Mouse (Mus musculus) neural tube, embryonic 12.5 days (tissue): ENCODE data around the gene Ablim2. TPM values are rescaled to one million over a fixed set of nuclear protein-coding genes. Genes with fewer than 3 reads are reported as not detected.

ENCODE experiments used
- ATAC-seq: fragments of 200-750 bp; cut with Nextera tagmentation; 2 replicates; pipeline ENCODE4 v1.8.0; 2017; ENCODE audit warnings: low read depth, mild to moderate bottlenecking, moderate TSS enrichment, moderate library complexity; ENCODE audit not compliant: low FRiP score
- H3K27ac ChIP-seq: fragments of 300-500 bp; sonication (generic); 2 replicates; pipeline ENCODE4 v1.5.1; 2016
- H3K27me3 ChIP-seq: fragments of 300-500 bp; sonication (generic); replicated peaks from 2 replicates; pipeline ENCODE4 v1.6.1; 2016; ENCODE audit warnings: mild to moderate bottlenecking
- H3K36me3 ChIP-seq: fragments of 300-500 bp; sonication (generic); 2 replicates; pipeline ENCODE4 v1.6.1; 2016; ENCODE audit warnings: mild to moderate bottlenecking
- H3K4me1 ChIP-seq: fragments of 300-500 bp; sonication (generic); 2 replicates; pipeline ENCODE4 v1.6.1; 2016
- H3K4me2 ChIP-seq: fragments of 300-500 bp; sonication (generic); replicated peaks from 2 replicates; pipeline ENCODE4 v1.6.1; 2016; ENCODE audit warnings: mild to moderate bottlenecking
- H3K4me3 ChIP-seq: fragments of 300-500 bp; sonication (generic); 2 replicates; pipeline ENCODE4 v1.5.1; 2016
- H3K9ac ChIP-seq: fragments of 300-500 bp; sonication (generic); 2 replicates; pipeline ENCODE4 v1.6.1; 2016; ENCODE audit warnings: mild to moderate bottlenecking
- H3K9me3 ChIP-seq: fragments of 300-500 bp; sonication (generic); 2 replicates; pipeline ENCODE4 v1.6.1; 2016; ENCODE audit warnings: mild to moderate bottlenecking
- WGBS: fragments of 180-500 bp; shearing (Covaris S2); methylation state at CpG from one replicate; pipeline ENCODE4 v1.1.7; 2016; 5-methylcytosine and 5-hydroxymethylcytosine counted together
- polyA plus RNA-seq: library from polyadenylated mRNA; unstranded; fragments of >200 nt; fragmentation: Nextera tagmentation; extraction: Ambion mirVana; gene quantifications from 2 replicates; pipeline ENCODE4 v1.2.1, GENCODE M21; 2016

Gene Ablim2
- polyA plus RNA-seq, 1 experiment from 2014 or later, result 4.4 TPM

DNA sequence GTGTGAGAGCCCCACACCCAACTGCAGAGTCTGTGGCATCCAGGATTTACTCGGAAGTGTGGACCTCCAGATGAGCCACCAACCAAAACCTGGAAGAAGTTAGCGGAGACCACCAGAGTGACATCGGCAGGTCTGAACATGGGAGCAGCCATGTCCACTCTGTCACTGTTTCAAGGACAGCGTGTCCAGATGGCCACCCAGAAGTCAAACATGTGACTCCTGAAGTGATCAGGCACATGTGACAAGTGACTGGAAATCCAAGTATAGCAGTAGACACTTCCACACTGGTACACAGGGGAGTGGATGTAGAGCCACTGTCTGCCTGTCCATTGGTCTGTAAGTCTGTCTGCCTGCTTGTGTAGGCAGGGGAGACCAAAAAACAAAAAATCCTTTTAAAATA, 47.0 kb downstream of the Ablim2 start:
- H3K27me3 ChIP-seq, result no peaks in the 10 kb centered on the region
- ATAC-seq, result no peak
- H3K9ac ChIP-seq, result no peak overlapping the region
- H3K36me3 ChIP-seq, result no peaks in the 10 kb centered on the region
- H3K9me3 ChIP-seq, result no peaks in the 10 kb centered on the region
- H3K4me1 ChIP-seq, result no peaks in the 10 kb centered on the region
- no peak overlapping the region for H3K27ac ChIP-seq
- 90% methylated on average over 4 of the region's 4 CpGs for WGBS
- H3K4me2 ChIP-seq, result no peak overlapping the region
- H3K4me3 ChIP-seq, result no peak overlapping the region

DNA sequence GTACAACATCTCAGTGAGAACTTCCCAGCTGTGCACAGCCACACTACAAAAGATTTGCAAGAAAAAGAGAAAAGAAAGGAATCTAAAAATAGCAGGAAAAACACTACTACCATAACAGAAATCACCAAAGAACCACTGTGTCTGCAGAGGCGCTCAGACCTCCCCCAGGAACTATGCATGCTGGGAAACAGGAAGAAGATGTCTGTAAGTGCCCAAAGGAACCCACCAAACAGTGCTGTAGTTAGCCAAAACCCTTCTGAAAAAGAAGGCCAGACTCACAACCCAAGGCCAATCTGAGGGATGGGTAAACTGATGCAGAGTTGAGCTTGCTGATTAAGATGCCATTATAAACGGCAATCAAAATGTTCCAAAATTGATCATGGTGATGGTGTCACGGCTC, 47.5 kb downstream of the Ablim2 start:
- no peak for ATAC-seq

GRCm38 (mm10) chr5:35807018-35807417, 49.3 kb downstream of the Ablim2 start:
- no peaks in the 10 kb centered on the region for H3K27me3 ChIP-seq
- no peak overlapping the region for H3K9ac ChIP-seq
- H3K4me3 ChIP-seq, result no peak overlapping the region
- no peaks in the 10 kb centered on the region for H3K4me1 ChIP-seq
- no peak overlapping the region for H3K4me2 ChIP-seq
- H3K36me3 ChIP-seq, result no peaks in the 10 kb centered on the region
- no peaks in the 10 kb centered on the region for H3K9me3 ChIP-seq
- 89% methylated on average over 8 of the region's 8 CpGs for WGBS
- ATAC-seq, result no peak
- H3K27ac ChIP-seq, result no peak overlapping the region

More for the DNA sequence above, 47.5 kb downstream of the Ablim2 start:
- WGBS, result 91% methylated on average over 3 of the region's 3 CpGs
- Histone ChIP-seq H3K9me3 (no peaks in the 10 kb centered on the region), H3K36me3 (no peaks in the 10 kb centered on the region), H3K4me2 (no peak overlapping the region), H3K9ac (no peak overlapping the region), H3K27me3 (no peaks in the 10 kb centered on the region), H3K27ac (no peak overlapping the region), H3K4me1 (no peaks in the 10 kb centered on the region), H3K4me3 (no peak overlapping the region)

GRCm38 (mm10) chr5:35810526-35810925, 52.8 kb downstream of the Ablim2 start:
- Histone ChIP-seq H3K36me3 (no peaks in the 10 kb centered on the region), H3K4me2 (no peak overlapping the region), H3K27me3 (no peaks in the 10 kb centered on the region), H3K9ac (no peak overlapping the region), H3K27ac (no peak overlapping the region), H3K4me3 (no peak overlapping the region), H3K9me3 (no peaks in the 10 kb centered on the region), H3K4me1 (peaks cover 6% of the 10 kb centered on the region; the same call in 1 of the 2 replicates)
- ATAC-seq, result no peak
- WGBS, result 64% methylated on average over 3 of the region's 3 CpGs

GRCm38 (mm10) chr5:35811639-35812295, 54.1 kb downstream of the Ablim2 start:
- Histone ChIP-seq H3K36me3 (no peaks in the 10 kb centered on the region), H3K4me1 (peaks cover 6% of the 10 kb centered on the region; the same call in 1 of the 2 replicates), H3K4me3 (no peak overlapping the region), H3K9ac (no peak overlapping the region), H3K27ac (no peak overlapping the region), H3K9me3 (no peaks in the 10 kb centered on the region), H3K4me2 (no peak overlapping the region), H3K27me3 (no peaks in the 10 kb centered on the region)
- ATAC-seq, result no peak
- 88% methylated on average over 13 of the region's 13 CpGs for WGBS

DNA sequence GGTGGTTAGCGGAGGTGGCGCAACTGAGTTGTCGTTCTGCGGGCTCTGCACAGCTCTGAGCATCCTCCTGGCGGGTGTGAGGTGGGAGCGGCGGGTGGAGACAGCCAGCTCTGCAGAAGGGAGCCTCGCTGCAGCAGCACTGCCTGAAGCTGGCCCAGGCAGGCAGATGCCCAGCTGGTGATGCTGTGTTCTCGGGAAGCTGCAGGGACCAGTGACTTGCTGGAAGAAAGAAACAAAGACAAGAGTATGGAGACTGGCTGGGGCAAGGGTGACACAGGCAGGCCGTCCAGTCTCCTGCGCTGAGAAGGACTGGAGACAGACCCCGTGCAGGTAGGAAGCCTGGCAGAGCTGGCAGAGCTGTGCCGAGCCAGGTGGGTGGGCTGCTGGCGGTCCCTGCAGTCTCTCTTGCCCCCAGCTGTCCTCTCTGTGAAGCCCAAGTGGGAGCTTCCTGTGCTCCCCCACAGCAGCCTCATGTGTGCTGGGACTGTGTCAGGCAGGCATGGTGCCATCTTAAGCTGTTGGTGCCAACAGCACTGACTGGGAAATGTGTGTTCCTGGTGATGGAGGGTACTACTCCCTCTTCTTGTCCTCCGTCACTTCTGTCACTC, 56.8 kb downstream of the Ablim2 start:
- Histone ChIP-seq H3K36me3 (no peaks in the 10 kb centered on the region), H3K9ac (no peak overlapping the region), H3K9me3 (no peaks in the 10 kb centered on the region), H3K4me2 (no peak overlapping the region), H3K27me3 (no peaks in the 10 kb centered on the region), H3K27ac (no peak overlapping the region), H3K4me1 (peaks cover 6% of the 10 kb centered on the region; the same call in 1 of the 2 replicates), H3K4me3 (no peak overlapping the region)
- WGBS, result 77% methylated on average over 15 of the region's 15 CpGs
- ATAC-seq, result no peak; the same call in 1 of the 2 replicates

DNA sequence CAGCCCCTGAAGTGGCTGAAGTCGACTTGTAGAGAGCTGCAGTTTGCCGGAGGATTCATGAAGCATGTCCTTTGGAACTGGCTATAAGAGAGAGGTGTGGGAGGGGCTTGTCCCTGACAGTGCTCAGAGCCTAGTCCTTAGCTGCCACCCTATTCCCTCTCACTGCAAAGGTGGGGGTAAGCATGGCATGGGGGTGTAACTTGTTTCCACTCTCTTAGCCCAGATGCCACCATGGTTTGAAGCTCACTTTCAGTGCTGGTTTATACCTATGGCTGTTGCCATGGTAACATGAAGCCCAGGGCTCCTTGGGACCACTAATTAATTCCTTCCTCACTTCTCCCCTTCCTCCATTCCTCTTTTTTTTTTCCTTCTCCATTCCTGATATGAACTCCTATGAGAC, 57.4 kb downstream of the Ablim2 start:
- Histone ChIP-seq H3K9me3 (no peaks in the 10 kb centered on the region), H3K9ac (no peak overlapping the region), H3K4me2 (no peak overlapping the region), H3K4me3 (no peak overlapping the region), H3K27ac (no peak overlapping the region), H3K27me3 (no peaks in the 10 kb centered on the region), H3K36me3 (no peaks in the 10 kb centered on the region), H3K4me1 (peaks cover 6% of the 10 kb centered on the region; the same call in 1 of the 2 replicates)
- no peak for ATAC-seq
- 44% methylated on average over 2 of the region's 2 CpGs for WGBS

DNA sequence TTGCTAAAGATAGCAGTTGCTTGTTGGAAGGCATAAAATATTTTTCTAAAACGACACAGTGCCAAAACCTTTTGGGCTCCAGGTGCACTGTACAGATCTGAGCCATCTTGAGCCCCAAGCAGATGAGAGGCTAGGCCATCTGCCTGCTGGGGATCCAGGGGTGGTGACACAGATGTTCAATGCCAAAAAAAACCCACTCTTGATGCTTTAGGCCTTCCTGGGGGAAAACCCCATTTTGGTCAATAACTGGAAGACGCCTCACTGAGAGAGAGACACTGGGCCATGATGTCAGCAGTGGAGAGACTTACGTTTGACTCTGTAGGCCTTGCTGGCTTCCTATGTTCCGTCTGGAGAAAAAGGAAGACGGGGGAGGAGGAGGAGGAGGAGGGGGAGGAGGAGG, 59.6 kb downstream of the Ablim2 start:
- no peak for ATAC-seq
- Histone ChIP-seq H3K27ac (no peak overlapping the region), H3K4me1 (peaks cover 6% of the 10 kb centered on the region; the same call in 1 of the 2 replicates), H3K9me3 (no peaks in the 10 kb centered on the region), H3K36me3 (no peaks in the 10 kb centered on the region), H3K9ac (no peak overlapping the region), H3K27me3 (no peaks in the 10 kb centered on the region), H3K4me3 (no peak overlapping the region), H3K4me2 (no peak overlapping the region)
- WGBS, result 79% methylated on average over 3 of the region's 5 CpGs

DNA sequence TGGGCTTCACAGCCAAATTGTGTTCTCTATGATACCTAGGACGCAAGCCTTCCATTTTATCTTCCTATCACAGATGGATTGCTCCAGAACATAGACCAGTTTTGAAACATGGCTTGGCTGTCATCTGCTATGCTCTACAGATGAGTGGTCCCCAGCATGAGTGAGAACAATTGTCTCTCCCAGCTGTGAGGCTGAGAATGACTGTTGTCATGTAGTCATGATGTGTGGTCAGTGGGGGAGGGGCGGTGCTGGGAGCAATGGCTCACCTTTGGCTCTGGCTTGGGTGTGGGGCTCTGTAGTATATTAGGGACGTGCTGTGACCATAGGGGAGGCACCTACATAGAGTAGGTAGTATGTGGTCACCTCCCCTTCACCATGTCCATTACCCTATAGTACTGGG, 60.2 kb downstream of the Ablim2 start:
- no peak for ATAC-seq
- 91% methylated on average over 3 of the region's 3 CpGs for WGBS

GRCm38 (mm10) chr5:35822721-35823120, 65.0 kb downstream of the Ablim2 start:
- WGBS, result 89% methylated on average over 5 of the region's 5 CpGs
- Histone ChIP-seq H3K9ac (no peak overlapping the region), H3K4me2 (no peak overlapping the region), H3K4me1 (peaks cover 10% of the 10 kb centered on the region), H3K27ac (no peak overlapping the region), H3K4me3 (no peak overlapping the region), H3K9me3 (no peaks in the 10 kb centered on the region), H3K27me3 (no peaks in the 10 kb centered on the region), H3K36me3 (no peaks in the 10 kb centered on the region)
- no peak for ATAC-seq

More for the DNA sequence above, 60.2 kb downstream of the Ablim2 start:
- Histone ChIP-seq H3K4me3 (no peak overlapping the region), H3K4me2 (no peak overlapping the region), H3K36me3 (no peaks in the 10 kb centered on the region), H3K27me3 (no peaks in the 10 kb centered on the region), H3K4me1 (peaks cover 6% of the 10 kb centered on the region; the same call in 1 of the 2 replicates), H3K9me3 (no peaks in the 10 kb centered on the region), H3K27ac (no peak overlapping the region), H3K9ac (no peak overlapping the region)

- Histone ChIP-seq H3K27ac (no peak overlapping the region), H3K9ac (no peak overlapping the region), H3K4me2 (no peak overlapping the region), H3K4me1 (peaks cover 13% of the 10 kb centered on the region), H3K9me3 (no peaks in the 10 kb centered on the region), H3K27me3 (no peaks in the 10 kb centered on the region), H3K36me3 (no peaks in the 10 kb centered on the region), H3K4me3 (no peak overlapping the region)
- no peak for ATAC-seq
- WGBS, result 68% methylated on average over 5 of the region's 5 CpGs
These were observed 68.8 kb downstream of the Ablim2 start for GRCm38 (mm10) chr5:35826465-35826864.

- H3K27me3 ChIP-seq, result no peaks in the 10 kb centered on the region
- peaks cover 13% of the 10 kb centered on the region for H3K4me1 ChIP-seq
- no peak overlapping the region for H3K9ac ChIP-seq
- H3K36me3 ChIP-seq, result no peaks in the 10 kb centered on the region
- ATAC-seq, result no peak
- no peak overlapping the region for H3K4me2 ChIP-seq
- WGBS, result 35% methylated on average over 14 of the region's 14 CpGs
- H3K9me3 ChIP-seq, result no peaks in the 10 kb centered on the region
- H3K4me3 ChIP-seq, result no peak overlapping the region
- H3K27ac ChIP-seq, result no peak overlapping the region
These were observed 69.4 kb downstream of the Ablim2 start for GRCm38 (mm10) chr5:35827075-35827474.

DNA sequence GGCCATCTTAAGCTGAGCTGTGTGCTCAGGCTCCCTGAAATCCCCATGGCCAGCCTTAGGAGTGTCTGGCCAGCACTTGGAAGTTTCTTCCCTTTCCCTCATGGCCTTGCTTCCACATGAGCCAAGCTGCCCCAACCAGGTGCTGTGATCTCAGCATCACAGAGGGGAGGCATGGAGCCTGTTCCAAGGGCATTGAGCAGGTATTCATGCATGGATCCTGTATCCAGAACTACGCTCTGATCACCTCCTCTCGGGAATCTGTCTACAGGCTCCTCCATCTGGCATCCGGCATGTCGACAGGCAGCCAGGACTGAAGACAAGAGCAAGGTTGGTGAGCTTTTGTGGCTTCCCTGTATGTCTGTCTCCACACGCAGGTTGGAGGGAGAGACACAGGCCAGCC, 70.2 kb downstream of the Ablim2 start:
- H3K4me2 ChIP-seq, result no peak overlapping the region
- no peaks in the 10 kb centered on the region for H3K36me3 ChIP-seq
- H3K4me3 ChIP-seq, result no peak overlapping the region
- H3K9me3 ChIP-seq, result no peaks in the 10 kb centered on the region
- peaks cover 13% of the 10 kb centered on the region for H3K4me1 ChIP-seq
- H3K9ac ChIP-seq, result no peak overlapping the region
- no peak for ATAC-seq
- H3K27ac ChIP-seq, result no peak overlapping the region
- H3K27me3 ChIP-seq, result no peaks in the 10 kb centered on the region
- 93% methylated on average over 5 of the region's 5 CpGs for WGBS
